Mouse (Mus musculus): ENCODE measurements at regions not wholly inside any gene's neighbourhood (a gene's known extent, or its start where the extent isn't known, plus 50 kb on each side); places are given as distances from the start of the nearest gene placed in this dataset.
A peak's percentile ranks its signal among the peaks of the same experiment; 100 is the strongest.

DNA sequence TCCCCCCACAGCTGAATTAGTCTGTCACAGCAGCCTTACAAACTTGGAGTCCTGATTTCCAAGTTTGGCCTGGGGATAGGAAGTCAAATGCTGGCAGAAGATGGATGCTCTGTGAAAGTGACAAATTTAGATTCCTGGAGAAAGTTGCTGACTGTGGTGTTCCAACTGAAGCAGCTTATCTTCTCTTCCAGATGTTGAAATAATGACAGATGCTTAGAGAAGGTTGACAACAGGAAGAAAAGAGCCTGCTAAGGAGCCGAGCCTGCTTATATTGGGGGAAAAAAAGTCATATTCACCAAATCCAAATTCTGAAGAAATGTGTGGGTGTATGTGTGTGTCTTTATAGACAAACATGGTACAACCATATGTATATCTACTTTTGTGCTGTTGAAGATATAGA, 1380.4 kb upstream of the Cdh8 start:
- DNase-seq (ENCODE audit: low read depth, low spot score) = no peak

DNA sequence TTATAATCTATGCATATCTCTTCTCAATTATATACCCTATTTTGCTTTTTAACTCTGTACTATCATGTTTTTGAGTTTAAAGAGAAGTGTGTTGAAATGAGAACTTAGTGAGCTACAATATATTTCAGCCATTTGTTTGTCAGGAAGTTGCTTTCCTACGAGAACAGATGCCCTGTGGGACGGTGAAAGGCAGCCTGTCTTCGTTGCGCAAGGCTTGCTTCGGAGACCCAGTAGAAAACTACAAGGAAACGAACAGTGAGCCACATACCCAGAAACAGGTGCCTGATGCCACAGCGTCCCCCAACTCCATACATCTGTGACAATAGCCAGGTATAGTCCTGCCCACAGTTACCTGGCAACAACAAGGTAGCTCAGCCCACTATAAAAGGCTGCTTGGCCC, 1377.7 kb upstream of the Cdh8 start:
- DNase-seq (ENCODE audit: low read depth, low spot score) = no peak

DNA sequence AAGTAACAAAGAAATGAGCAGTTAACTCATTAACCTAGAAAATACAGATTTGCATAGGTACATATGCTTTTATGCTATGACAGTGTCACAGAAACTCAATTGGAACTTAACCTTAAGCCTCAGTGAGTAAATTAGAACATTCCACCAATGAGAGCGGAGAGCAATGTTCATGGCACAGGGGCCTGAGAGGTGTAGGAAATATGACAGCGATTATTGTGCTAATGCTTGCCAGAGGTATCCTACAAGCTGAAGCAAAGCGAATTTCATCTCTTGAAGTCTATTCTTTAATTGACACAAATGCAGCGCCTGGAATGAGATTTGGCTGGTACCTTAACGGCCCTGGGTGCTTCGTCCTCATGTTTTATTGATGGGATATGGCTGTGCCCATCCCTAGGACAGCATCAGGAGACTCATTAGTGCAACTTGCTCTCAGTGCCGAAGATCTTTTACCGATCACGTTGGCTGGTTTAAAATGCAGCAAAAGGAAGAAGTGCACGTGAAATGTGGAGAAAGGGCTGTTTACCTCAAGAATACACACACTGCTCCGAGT, 1374.4 kb upstream of the Cdh8 start:
- DNase-seq (ENCODE audit: low read depth, low spot score) = no peak

DNA sequence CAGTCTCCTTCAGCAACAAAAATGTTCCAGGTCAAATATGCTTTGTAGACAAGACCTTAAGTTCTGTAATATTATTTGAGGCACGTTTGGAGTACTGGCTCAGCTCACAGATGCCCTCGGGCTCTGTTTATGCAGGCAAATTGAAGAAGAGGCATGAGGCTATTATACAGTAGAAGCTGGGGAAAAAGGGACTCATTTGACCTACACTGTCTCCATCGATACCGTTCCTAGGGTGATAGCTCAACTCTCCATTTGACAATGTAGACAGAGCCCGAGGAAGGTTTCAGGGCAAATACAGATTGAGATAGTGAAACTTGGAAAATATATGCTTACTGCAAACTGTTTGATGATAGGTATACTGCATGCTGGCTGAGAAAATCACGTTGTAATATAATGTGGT, 1371.9 kb upstream of the Cdh8 start:
- no peak for DNase-seq (ENCODE audit: low read depth, low spot score)

GRCm38 (mm10) chr8:100772742-100773370, 1356.6 kb upstream of the Cdh8 start:
- peak; percentile 1 for DNase-seq (ENCODE audit: low read depth, low spot score)

DNA sequence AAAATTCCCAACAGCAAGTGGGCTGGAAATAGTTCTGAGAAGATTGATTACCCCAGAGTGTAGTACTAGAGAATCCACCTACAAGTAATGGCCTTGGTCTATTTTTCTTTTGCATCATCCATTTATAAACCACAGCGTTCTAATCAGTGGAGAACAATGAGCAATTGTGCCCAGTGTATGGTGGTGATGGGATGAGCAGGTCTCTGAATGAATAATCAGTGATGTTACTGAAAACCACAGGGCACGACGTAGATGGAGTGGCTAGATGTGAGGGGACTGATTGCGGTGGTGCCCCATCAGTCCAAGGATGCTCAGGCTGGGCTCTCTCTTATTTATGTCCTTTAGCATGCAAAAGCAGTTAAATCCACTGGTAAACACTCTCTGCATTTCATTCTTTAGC, 1353.3 kb upstream of the Cdh8 start:
- DNase-seq (ENCODE audit: low read depth, low spot score) = no peak

DNA sequence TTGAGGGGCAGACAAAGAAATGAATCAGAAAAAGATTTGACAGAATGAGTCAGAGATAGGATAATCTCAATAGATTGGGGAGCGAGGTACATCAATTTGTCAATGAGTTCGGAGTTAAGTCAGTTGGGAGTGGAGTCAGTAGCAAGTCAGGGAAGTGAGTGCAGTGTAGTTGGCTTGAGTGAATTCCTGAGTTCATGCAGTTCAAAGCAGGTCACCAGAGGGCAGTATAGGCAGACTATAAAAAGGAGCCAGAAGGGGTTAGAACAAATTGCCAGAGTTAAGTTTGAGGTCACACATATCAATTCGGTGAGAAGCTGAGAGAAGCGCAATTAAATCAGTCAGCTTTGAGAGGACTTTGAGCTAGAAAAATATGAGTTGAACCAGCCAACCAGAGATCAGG, 1317.7 kb upstream of the Cdh8 start:
- no peak for DNase-seq (ENCODE audit: low read depth, low spot score)

- no peak for DNase-seq (ENCODE audit: low read depth, low spot score)
Measured at GRCm38 (mm10) chr8:100702365-100702764, 1286.1 kb upstream of the Cdh8 start.

GRCm38 (mm10) chr8:100695043-100695442, 1278.8 kb upstream of the Cdh8 start:
- no peak for DNase-seq (ENCODE audit: low read depth, low spot score)

- no peak for DNase-seq (ENCODE audit: low read depth, low spot score)
Measured at GRCm38 (mm10) chr8:100678580-100678979, 1262.3 kb upstream of the Cdh8 start.
